Mouse (Mus musculus) lung, postnatal 25 days (tissue): ENCODE data around the gene Spata46.
A peak's percentile ranks its signal among the peaks of the same experiment; 100 is the strongest.

Experiments used
- DNase-seq: peaks from one replicate; pipeline ENCODE4 v3.0.0; 2022; ENCODE audit warnings: low spot score

Spata46 gene

DNA sequence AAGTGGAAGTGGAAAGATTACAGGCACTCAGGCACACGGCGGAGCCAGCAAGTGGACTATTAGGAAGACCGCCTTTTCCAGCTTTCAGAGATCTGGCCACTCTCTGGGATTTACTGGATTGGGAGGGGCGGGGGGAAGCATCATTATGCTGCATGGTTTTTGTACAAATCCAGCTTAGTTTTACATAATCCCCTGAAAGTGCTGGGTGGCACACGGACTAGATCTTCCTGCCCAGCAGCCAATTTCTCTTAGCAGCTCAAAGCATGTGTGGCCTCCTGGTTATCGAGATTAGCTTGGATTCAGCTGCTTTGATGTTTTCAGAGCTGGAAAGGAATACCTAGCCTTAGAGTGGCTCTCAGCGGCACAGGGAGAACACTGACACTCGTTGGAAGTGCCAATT lies 34.5 kb downstream of the Spata46 start:
- DNase-seq = no peak

DNA sequence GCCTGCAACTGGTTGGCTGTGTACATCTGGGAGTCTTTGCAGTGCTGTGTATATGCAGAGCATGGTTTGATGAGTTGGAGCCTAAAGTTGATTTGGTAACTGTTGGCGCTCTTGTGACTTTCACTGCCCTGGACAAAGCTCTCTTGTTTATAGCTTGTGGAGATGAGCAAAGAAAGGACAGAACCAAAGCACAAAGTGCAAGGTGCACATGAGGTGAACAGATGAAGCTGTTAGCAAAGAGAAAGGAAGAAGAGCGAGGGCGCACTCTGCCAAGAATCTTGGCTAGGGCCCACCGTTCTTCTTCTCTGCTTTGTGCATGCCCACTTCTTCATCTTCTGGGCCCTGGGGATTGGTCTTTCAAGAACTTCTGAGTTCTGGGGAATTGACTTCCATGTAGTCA lies 35.3 kb downstream of the Spata46 start:
- no peak for DNase-seq

DNA sequence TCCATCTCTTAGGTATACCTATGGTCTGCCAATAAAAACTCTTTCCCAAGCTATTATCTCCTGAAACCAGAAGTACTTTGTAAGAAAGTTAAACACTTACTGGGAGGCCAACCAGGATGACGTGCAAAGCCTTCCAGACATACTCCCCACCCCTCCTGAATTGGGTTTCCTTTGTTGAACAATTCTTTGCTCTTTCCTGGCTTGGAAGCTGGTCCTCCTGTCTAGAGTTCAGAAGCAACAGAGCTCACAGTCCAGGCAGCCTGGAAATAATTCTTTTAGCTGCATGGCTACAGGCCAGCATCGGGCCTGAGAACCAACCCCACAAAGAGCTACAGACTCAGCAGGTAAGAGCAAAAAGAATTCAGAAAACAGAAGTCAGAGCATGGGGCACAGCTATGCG lies 37.7 kb downstream of the Spata46 start:
- peak; percentile 46 for DNase-seq

DNA sequence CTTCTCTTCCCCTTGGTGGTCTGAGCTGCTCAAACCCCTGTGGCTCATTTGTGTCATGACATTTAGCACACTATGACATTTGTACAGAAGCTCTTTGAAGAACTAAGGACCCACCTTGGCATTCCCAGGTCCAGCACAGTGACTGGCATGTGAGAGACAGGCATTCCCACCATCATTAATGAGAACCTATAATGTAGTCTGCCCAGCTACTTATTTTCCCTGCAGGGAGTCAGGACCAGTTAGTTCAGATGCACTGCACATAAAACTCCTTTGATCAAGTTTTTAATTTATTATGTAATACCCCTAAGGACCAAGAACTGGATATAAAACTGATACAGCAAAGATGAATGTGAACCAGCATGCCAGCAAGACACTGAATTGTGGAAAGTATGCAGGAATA lies 42.5 kb downstream of the Spata46 start:
- no peak for DNase-seq

DNA sequence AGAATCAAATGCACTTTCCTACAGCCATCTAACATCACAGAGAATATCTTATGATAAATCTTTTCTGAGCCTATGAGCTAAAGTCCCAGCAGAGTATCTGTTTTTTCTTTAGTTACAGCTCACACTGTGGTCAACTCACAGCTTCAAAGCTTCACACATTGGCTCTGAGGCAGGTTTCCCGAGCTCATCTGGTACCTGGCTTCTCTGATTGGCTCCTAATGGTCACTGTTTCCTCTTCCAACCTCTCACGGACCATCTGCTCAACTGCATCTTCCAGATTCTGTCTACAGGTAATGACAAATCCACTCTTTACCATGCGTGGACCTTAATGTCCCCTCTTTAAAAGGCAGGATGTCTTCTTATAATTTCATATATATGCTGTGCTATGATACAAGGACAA lies 44.7 kb downstream of the Spata46 start:
- DNase-seq = no peak

DNA sequence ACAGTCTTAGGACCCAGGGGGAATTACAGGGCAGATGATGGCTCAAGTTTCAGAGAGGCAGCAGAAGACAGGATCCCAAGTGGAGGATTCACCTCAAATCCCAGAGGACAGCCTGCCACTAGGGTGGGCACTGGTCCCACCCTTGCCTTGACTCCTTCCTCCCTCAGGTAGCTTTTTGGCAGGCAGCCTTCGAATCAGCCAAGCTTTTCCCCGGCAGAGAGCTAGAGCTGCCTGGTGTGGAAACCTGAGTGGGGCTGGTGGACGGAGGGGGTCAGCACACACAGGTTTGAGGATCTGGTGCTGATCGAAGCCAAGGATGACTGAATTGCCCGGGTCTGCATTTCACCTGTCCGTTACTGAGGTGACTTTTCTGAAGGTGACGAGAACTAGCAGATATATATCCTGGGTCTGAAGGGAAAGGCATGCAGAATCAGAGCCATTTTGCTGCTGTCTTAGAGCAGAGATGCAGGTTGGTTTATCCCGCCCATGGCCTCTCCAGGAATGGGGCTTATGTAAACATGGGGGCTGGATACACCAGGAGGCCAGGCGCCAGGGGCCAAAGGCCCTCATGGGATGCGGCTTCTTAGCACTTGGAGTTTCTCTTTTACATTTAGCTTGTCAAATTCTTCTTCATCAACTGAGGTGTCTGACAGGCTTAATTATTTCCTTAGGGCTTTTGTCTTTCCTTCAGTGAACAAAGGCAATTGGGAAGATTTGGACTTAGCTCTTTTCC lies 51.7 kb downstream of the Spata46 start:
- no peak for DNase-seq
